In genomic region chr2:11362205-11362994, GRCm38 (mm10) we compare ENCODE assay signal across 8 mouse cellular contexts.
A peak's percentile ranks its signal among the peaks of the same experiment; 100 is the strongest.
DNase-seq lines count a peak whose midpoint lies in the region; ATAC-seq and TF ChIP-seq lines count a peak whose summit lies in the region.

No protein-coding gene starts in this region.

- no peaks in the 10 kb centered on the region for H3K36me3 ChIP-seq in liver, postnatal 0 days (replicated peaks; ENCODE audit: insufficient read depth, low read length)
- H3K36me3 ChIP-seq in liver, embryonic 12.5 days: no peaks in the 10 kb centered on the region
- no peaks in the 10 kb centered on the region for H3K36me3 ChIP-seq in intestine, embryonic 16.5 days (ENCODE audit: control insufficient read depth, insufficient read depth, low read length)
- no peaks in the 10 kb centered on the region for H3K36me3 ChIP-seq in neural tube, embryonic 14.5 days (ENCODE audit: control insufficient read depth, insufficient read depth, low read length)
- H3K36me3 ChIP-seq in heart, embryonic 11.5 days (ENCODE audit: control insufficient read depth, insufficient read depth, low read length): no peaks in the 10 kb centered on the region
- H3K36me3 ChIP-seq in lung, postnatal 0 days (ENCODE audit: insufficient read depth, low read length): no peaks in the 10 kb centered on the region

- no peaks in the 10 kb centered on the region for H3K9me3 ChIP-seq in liver, postnatal 0 days (ENCODE audit: low read length)
- H3K9me3 ChIP-seq in liver, embryonic 12.5 days (replicated peaks): no peaks in the 10 kb centered on the region
- no peaks in the 10 kb centered on the region for H3K9me3 ChIP-seq in intestine, embryonic 16.5 days (ENCODE audit: control insufficient read depth, low read length)
- H3K9me3 ChIP-seq in neural tube, embryonic 14.5 days (ENCODE audit: control insufficient read depth, low read length): no peaks in the 10 kb centered on the region
- no peaks in the 10 kb centered on the region for H3K9me3 ChIP-seq in heart, embryonic 11.5 days (replicated peaks; ENCODE audit: control insufficient read depth, low read length)
- no peaks in the 10 kb centered on the region for H3K9me3 ChIP-seq in lung, postnatal 0 days (ENCODE audit: low read length)

- H3K4me2 ChIP-seq in liver, postnatal 0 days (ENCODE audit: low read depth, low read length): no peak overlapping the region
- no peak overlapping the region for H3K4me2 ChIP-seq in liver, embryonic 12.5 days
- no peak overlapping the region for H3K4me2 ChIP-seq in intestine, embryonic 16.5 days (ENCODE audit: low read depth, low read length)
- no peak overlapping the region for H3K4me2 ChIP-seq in neural tube, embryonic 14.5 days (ENCODE audit: low read depth, low read length)
- no peak overlapping the region for H3K4me2 ChIP-seq in heart, embryonic 11.5 days
- H3K4me2 ChIP-seq in lung, postnatal 0 days (replicated peaks; ENCODE audit: low read depth, low read length): no peak overlapping the region

- H3K9ac ChIP-seq in liver, postnatal 0 days (replicated peaks): no peak overlapping the region
- H3K9ac ChIP-seq in liver, embryonic 12.5 days: no peak overlapping the region
- no peak overlapping the region for H3K9ac ChIP-seq in intestine, embryonic 16.5 days (ENCODE audit: low read depth, low read length)
- no peak overlapping the region for H3K9ac ChIP-seq in neural tube, embryonic 14.5 days (replicated peaks; ENCODE audit: low read depth, low read length)
- no peak overlapping the region for H3K9ac ChIP-seq in heart, embryonic 11.5 days (ENCODE audit: low read depth, low read length)
- H3K9ac ChIP-seq in lung, postnatal 0 days (replicated peaks; ENCODE audit: low read depth): no peak overlapping the region

- peak; percentile 47 for DNase-seq in liver, postnatal 0 days
- peak; percentile 83 to 87 for DNase-seq in cerebellum, adult 18-20 months
- no peak for DNase-seq in embryo, embryonic 11 days
- DNase-seq in lung, postnatal 0 days (ENCODE audit: low spot score): no peak

- TF ChIP-seq CTCF in liver, postnatal 0 days (IDR thresholded peaks at IDR 0.05; ENCODE audit: low read depth): no peak
- TF ChIP-seq CTCF in lung, postnatal 0 days (IDR thresholded peaks at IDR 0.05): no peak

- no peak overlapping the region for H3K4me3 ChIP-seq in liver, postnatal 0 days (ENCODE audit: low read depth, low read length)
- no peak overlapping the region for H3K4me3 ChIP-seq in liver, embryonic 12.5 days
- H3K4me3 ChIP-seq in intestine, embryonic 16.5 days (ENCODE audit: low read length): no peak overlapping the region
- H3K4me3 ChIP-seq in neural tube, embryonic 14.5 days (ENCODE audit: low read depth, low read length): no peak overlapping the region
- H3K4me3 ChIP-seq in heart, embryonic 11.5 days (ENCODE audit: low read depth, low read length): no peak overlapping the region
- H3K4me3 ChIP-seq in lung, postnatal 0 days (ENCODE audit: low read depth, low read length): no peak overlapping the region

- 68% methylated on average over 8 of the region's 8 CpGs for WGBS in liver, postnatal 0 days (ENCODE audit: insufficient replicate concordance)
- WGBS in liver, embryonic 12.5 days (ENCODE audit: insufficient replicate concordance): 64% methylated on average over 8 of the region's 8 CpGs
- WGBS in intestine, embryonic 16.5 days: 66% methylated on average over 8 of the region's 8 CpGs
- WGBS in neural tube, embryonic 14.5 days: 80% methylated on average over 8 of the region's 8 CpGs
- WGBS in heart, embryonic 11.5 days (ENCODE audit: insufficient replicate concordance): 75% methylated on average over 8 of the region's 8 CpGs
- WGBS in lung, postnatal 0 days: 78% methylated on average over 8 of the region's 8 CpGs

- peaks cover 4% of the 10 kb centered on the region; the same call in 1 of the 2 replicates for H3K4me1 ChIP-seq in liver, postnatal 0 days (ENCODE audit: insufficient read depth)
- no peaks in the 10 kb centered on the region; the same call in 1 of the 2 replicates for H3K4me1 ChIP-seq in liver, embryonic 12.5 days
- no peaks in the 10 kb centered on the region for H3K4me1 ChIP-seq in intestine, embryonic 16.5 days (ENCODE audit: control insufficient read depth, insufficient read depth, low read length)
- H3K4me1 ChIP-seq in neural tube, embryonic 14.5 days (ENCODE audit: control insufficient read depth, insufficient read depth, low read length): no peaks in the 10 kb centered on the region
- H3K4me1 ChIP-seq in heart, embryonic 11.5 days (ENCODE audit: control insufficient read depth, insufficient read depth, low read length): no peaks in the 10 kb centered on the region
- H3K4me1 ChIP-seq in lung, postnatal 0 days (ENCODE audit: insufficient read depth, low read depth, low read length): no peaks in the 10 kb centered on the region

- no peaks in the 10 kb centered on the region for H3K27me3 ChIP-seq in liver, postnatal 0 days (ENCODE audit: insufficient read depth, low read length)
- no peaks in the 10 kb centered on the region for H3K27me3 ChIP-seq in liver, embryonic 12.5 days (replicated peaks)
- no peaks in the 10 kb centered on the region for H3K27me3 ChIP-seq in intestine, embryonic 16.5 days (replicated peaks; ENCODE audit: control insufficient read depth, insufficient read depth, low read length)
- H3K27me3 ChIP-seq in neural tube, embryonic 14.5 days (ENCODE audit: control insufficient read depth, insufficient read depth, low read length): no peaks in the 10 kb centered on the region
- no peaks in the 10 kb centered on the region for H3K27me3 ChIP-seq in heart, embryonic 11.5 days (ENCODE audit: control insufficient read depth, insufficient read depth, low read length)
- H3K27me3 ChIP-seq in lung, postnatal 0 days (replicated peaks; ENCODE audit: insufficient read depth, low read length): no peaks in the 10 kb centered on the region

- ATAC-seq in liver, postnatal 0 days: peak; percentile 90
- no peak for ATAC-seq in liver, embryonic 12.5 days
- ATAC-seq in intestine, embryonic 16.5 days: peak; percentile 48; the same call in 1 of the 2 replicates
- ATAC-seq in neural tube, embryonic 14.5 days (ENCODE audit: low read depth): peak; percentile 92
- no peak for ATAC-seq in heart, embryonic 11.5 days (replicated peaks; ENCODE audit: insufficient number of reproducible peaks, low FRiP score, low TSS enrichment)
- ATAC-seq in lung, postnatal 0 days: no peak

- TF ChIP-seq EP300 in liver, postnatal 0 days (IDR thresholded peaks at IDR 0.05; ENCODE audit: low read depth): no peak
- TF ChIP-seq EP300 in lung, postnatal 0 days (IDR thresholded peaks at IDR 0.05): no peak

- H3K27ac ChIP-seq in liver, postnatal 0 days (ENCODE audit: low read depth): peak overlapping the region; percentile 74
- H3K27ac ChIP-seq in liver, embryonic 12.5 days: no peak overlapping the region
- H3K27ac ChIP-seq in intestine, embryonic 16.5 days (ENCODE audit: low read length): no peak overlapping the region
- H3K27ac ChIP-seq in neural tube, embryonic 14.5 days (ENCODE audit: low read depth, low read length): no peak overlapping the region; the same call in 1 of the 2 replicates
- no peak overlapping the region for H3K27ac ChIP-seq in heart, embryonic 11.5 days (ENCODE audit: low read depth, low read length)
- no peak overlapping the region for H3K27ac ChIP-seq in lung, postnatal 0 days (ENCODE audit: low read length)

Comparison
In these comparisons a context has a peak if more than half of its experiments do, and no peak if none do; other contexts are left out.
1. ATAC-seq: peak in liver, postnatal 0 days (single experiment), intestine, embryonic 16.5 days (single experiment) and neural tube, embryonic 14.5 days (single experiment); none in liver, embryonic 12.5 days (single experiment), heart, embryonic 11.5 days (single experiment) and lung, postnatal 0 days (single experiment).
2. DNase-seq: peak in liver, postnatal 0 days (single experiment) and cerebellum, adult 18-20 months (2 of 2); none in embryo, embryonic 11 days (single experiment) and lung, postnatal 0 days (single experiment).